Mouse (Mus musculus) E14TG2a.4 (cell line): Measurements from ENCODE around the gene Tas2r121.

Experiments
- CTCF ChIP-seq: conservative IDR thresholded peaks from 2 replicates; pipeline ENCODE4 v1.5.1; 2014; ENCODE audit warnings: low read length
- NANOG ChIP-seq: IDR thresholded peaks from 2 replicates; pipeline ENCODE4 v1.6.1; 2014; ENCODE audit warnings: borderline replicate concordance, low read length, mixed read lengths
- POU5F1 ChIP-seq: IDR thresholded peaks from 2 replicates; pipeline ENCODE4 v1.6.1; 2014; ENCODE audit warnings: low read length, borderline replicate concordance

DNA sequence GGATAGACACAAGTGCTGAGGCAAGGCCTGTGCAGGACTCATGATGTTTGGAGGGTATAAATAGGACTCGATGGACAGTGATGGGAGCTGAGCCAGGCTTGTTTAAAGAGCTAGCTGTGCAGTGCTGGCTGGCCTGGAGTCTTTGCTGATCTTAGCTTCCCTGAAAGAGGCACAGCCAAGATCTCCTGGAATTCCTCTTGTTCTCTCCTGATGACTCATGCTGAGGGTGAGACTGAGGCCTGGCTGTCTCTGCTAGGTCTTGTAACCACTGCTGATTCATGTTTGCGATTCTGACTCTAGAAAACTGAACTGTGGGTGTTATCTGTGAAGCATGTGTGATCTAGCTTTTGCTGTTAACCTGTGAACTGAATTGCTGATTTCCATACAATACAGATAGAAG is 49.4 kb upstream of the Tas2r121 start:
- TF ChIP-seq CTCF (no peak), POU5F1 (no peak), NANOG (no peak)
